Mouse (Mus musculus) ES-E14 (cell line): ENCODE measurements around the gene Ttc41.

ENCODE experiments used
- CHD2 ChIP-seq: IDR thresholded peaks from 2 replicates; pipeline ENCODE4 v1.6.1; 2014; ENCODE audit warnings: mild to moderate bottlenecking, low read depth, low read length, inconsistent platforms
- MAFK ChIP-seq: IDR thresholded peaks from 2 replicates; pipeline ENCODE4 v1.6.1; 2014; ENCODE audit warnings: mild to moderate bottlenecking, low read depth, low read length, inconsistent platforms; ENCODE audit not compliant: insufficient read depth

- no peak for TF ChIP-seq MAFK
- TF ChIP-seq CHD2, result no peak
Measured at GRCm38 (mm10) chr10:86781641-86782040, 76.0 kb downstream of the Ttc41 start.
